Mouse (Mus musculus) 3T3-L1 (cell line): ENCODE measurements around the gene Prrxl1.

Experiments used
- DNase-seq: peaks from one replicate; pipeline ENCODE4 v3.0.0-alpha.2; 2015; ENCODE audit warnings: low read depth, low spot score

Gene Prrxl1

GRCm38 (mm10) chr14:32627271-32627670, 28.1 kb downstream of the Prrxl1 start:
- DNase-seq, result no peak

- no peak for DNase-seq
These were observed 29.4 kb downstream of the Prrxl1 start for GRCm38 (mm10) chr14:32628584-32628983.

GRCm38 (mm10) chr14:32632908-32633600, 33.8 kb downstream of the Prrxl1 start:
- peak; percentile 51 for DNase-seq

- DNase-seq, result no peak
These were observed 34.9 kb downstream of the Prrxl1 start for GRCm38 (mm10) chr14:32634015-32634682.

GRCm38 (mm10) chr14:32638485-32638884, 39.3 kb downstream of the Prrxl1 start:
- DNase-seq, result no peak

GRCm38 (mm10) chr14:32659781-32660180, 60.6 kb downstream of the Prrxl1 start:
- DNase-seq, result no peak

GRCm38 (mm10) chr14:32663099-32663498, 63.9 kb downstream of the Prrxl1 start:
- no peak for DNase-seq

GRCm38 (mm10) chr14:32673178-32673577, 74.0 kb downstream of the Prrxl1 start:
- no peak for DNase-seq

- DNase-seq, result no peak
These were observed 79.4 kb downstream of the Prrxl1 start for GRCm38 (mm10) chr14:32678565-32678964.

GRCm38 (mm10) chr14:32681603-32682002, 82.4 kb downstream of the Prrxl1 start:
- DNase-seq, result no peak

- no peak for DNase-seq
These were observed 83.3 kb downstream of the Prrxl1 start for GRCm38 (mm10) chr14:32682536-32682935.

GRCm38 (mm10) chr14:32683251-32683838, 84.1 kb downstream of the Prrxl1 start:
- DNase-seq, result no peak

GRCm38 (mm10) chr14:32683982-32684734, 85.0 kb downstream of the Prrxl1 start:
- DNase-seq, result no peak

GRCm38 (mm10) chr14:32684735-32685105, 85.5 kb downstream of the Prrxl1 start:
- no peak for DNase-seq

GRCm38 (mm10) chr14:32685124-32685826, 86.1 kb downstream of the Prrxl1 start, which contains the start of gene 3425401B19Rik:
TSS of gene 3425401B19Rik (minus strand) at chr14:32685293.
- DNase-seq, result peak; percentile 11

- DNase-seq, result no peak
These were observed 96.7 kb downstream of the Prrxl1 start for GRCm38 (mm10) chr14:32695906-32696305.

GRCm38 (mm10) chr14:32696344-32696743, 97.1 kb downstream of the Prrxl1 start:
- DNase-seq, result no peak

- no peak for DNase-seq
These were observed 98.6 kb downstream of the Prrxl1 start for GRCm38 (mm10) chr14:32697774-32698173.

- no peak for DNase-seq
These were observed 99.3 kb downstream of the Prrxl1 start for GRCm38 (mm10) chr14:32698556-32698955.
